Mouse (Mus musculus) adrenal gland, postnatal 4 days (tissue): ENCODE results near the gene Ppfibp2. TPM values are rescaled to one million over a fixed set of nuclear protein-coding genes. Genes with fewer than 3 reads are reported as not detected.

ENCODE experiments used
- DNase-seq, 2 experiments: peaks; one replicate each; pipeline ENCODE4 v3.0.0; 2021 to 2022; ENCODE audit warnings: low spot score in 2 of 2, mixed read lengths in 2 of 2
- total RNA-seq, 2 experiments: library from RNA; stranded (reverse); gene quantifications; 2 replicates each; pipeline ENCODE4 v1.2.3; 2021

The Ppfibp2 gene
- total RNA-seq, 2 experiments from 2014 or later, result 9.4 to 10.4 TPM

- DNase-seq, result no peak
Measured at GRCm38 (mm10) chr7:107752031-107752520, 157.1 kb downstream of the Ppfibp2 start.

GRCm38 (mm10) chr7:107755905-107756304 lies 160.9 kb downstream of the Ppfibp2 start:
- no peak for DNase-seq

GRCm38 (mm10) chr7:107756748-107757147 lies 161.7 kb downstream of the Ppfibp2 start:
- no peak for DNase-seq

GRCm38 (mm10) chr7:107757308-107758151 lies 162.5 kb downstream of the Ppfibp2 start, which contains the start of gene Cyb5r2:
Cyb5r2 (minus strand) TSS chr7:107758032.
- DNase-seq, result no peak

- DNase-seq, result no peak
Measured at GRCm38 (mm10) chr7:107770812-107771211, 175.8 kb downstream of the Ppfibp2 start.

- DNase-seq, result no peak
Measured at GRCm38 (mm10) chr7:107778216-107778615, 183.2 kb downstream of the Ppfibp2 start.

GRCm38 (mm10) chr7:107779611-107780010 lies 184.6 kb downstream of the Ppfibp2 start:
- DNase-seq, result no peak

GRCm38 (mm10) chr7:107787977-107788620 lies 193.1 kb downstream of the Ppfibp2 start:
- DNase-seq, result no peak

GRCm38 (mm10) chr7:107796500-107796899 lies 201.5 kb downstream of the Ppfibp2 start:
- no peak for DNase-seq

Other genes with a start within 250 kb of the Ppfibp2 start
- gene Syt9, start 224.5 kb upstream of the Ppfibp2 start, total RNA-seq, result 10 to 100 TPM in 1 of 2 experiments, 1 to 10 TPM in 1; 10.0 to 12.8 TPM
- gene Olfml1, start 27.8 kb upstream of the Ppfibp2 start, total RNA-seq, result 10 to 100 TPM; 15.3 to 16.9 TPM
- not detected for gene 5330417H12Rik, start 30.0 kb downstream of the Ppfibp2 start, total RNA-seq
- under 1 TPM in 1 of 2 experiments, not detected in 1; 0.17 TPM for gene Cyb5r2, start 162.8 kb downstream of the Ppfibp2 start, total RNA-seq
- gene Ovch2, start 206.0 kb downstream of the Ppfibp2 start, total RNA-seq, result not detected
- gene Olfr467, start 217.1 kb downstream of the Ppfibp2 start, total RNA-seq, result not detected
- gene Olfr469, start 230.3 kb downstream of the Ppfibp2 start, total RNA-seq, result not detected